Mouse (Mus musculus) heart, postnatal 0 days (tissue): ENCODE measurements at regions not wholly inside any gene's neighbourhood (a gene's known extent, or its start where the extent isn't known, plus 50 kb on each side); places are given as distances from the start of the nearest gene placed in this dataset.

Source experiments
- ATAC-seq: fragments of 200-750 bp; cut with Nextera tagmentation; 2 replicates; pipeline ENCODE4 v1.8.0; 2017; ENCODE audit warnings: low read depth, moderate number of reproducible peaks, moderate library complexity; ENCODE audit not compliant: insufficient read depth
- DNase-seq: peaks from one replicate; pipeline ENCODE4 v3.0.0-alpha.2; 2016; ENCODE audit warnings: low spot score
- H3K27ac ChIP-seq: fragments of 300-500 bp; sonication (generic); 2 replicates; pipeline ENCODE4 v1.5.1; 2014; ENCODE audit warnings: low read depth, mild to moderate bottlenecking
- H3K27me3 ChIP-seq: fragments of 300-500 bp; sonication (generic); 2 replicates; pipeline ENCODE4 v1.6.1; 2014; ENCODE audit warnings: low read length, mixed read lengths; ENCODE audit not compliant: control insufficient read depth, insufficient read depth
- H3K36me3 ChIP-seq: fragments of 300-500 bp; sonication (generic); replicated peaks from 2 replicates; pipeline ENCODE4 v1.6.1; 2014; ENCODE audit warnings: low read length, mixed read lengths; ENCODE audit not compliant: control insufficient read depth, insufficient read depth
- H3K4me1 ChIP-seq: fragments of 300-500 bp; sonication (generic); 2 replicates; pipeline ENCODE4 v1.6.1; 2014; ENCODE audit warnings: antibody characterized with exemption; ENCODE audit not compliant: control insufficient read depth, insufficient read depth
- H3K4me2 ChIP-seq: fragments of 300-500 bp; sonication (generic); 2 replicates; pipeline ENCODE4 v1.6.1; 2014; ENCODE audit warnings: low read depth, mild to moderate bottlenecking, low read length, moderate library complexity
- H3K4me3 ChIP-seq: fragments of 300-500 bp; sonication (generic); 2 replicates; pipeline ENCODE4 v1.5.1; 2014; ENCODE audit warnings: low read depth, low read length
- H3K9ac ChIP-seq: fragments of 300-500 bp; sonication (generic); replicated peaks from 2 replicates; pipeline ENCODE4 v1.6.1; 2014; ENCODE audit warnings: low read depth, low read length, mixed read lengths
- H3K9me3 ChIP-seq: fragments of 300-500 bp; sonication (generic); replicated peaks from 2 replicates; pipeline ENCODE4 v1.6.1; 2016; ENCODE audit warnings: low read length; ENCODE audit not compliant: control insufficient read depth
- CTCF ChIP-seq: IDR thresholded peaks from 2 replicates; pipeline ENCODE4 v1.5.1; 2016; ENCODE audit warnings: antibody characterized with exemption, control low read depth, low read depth
- EP300 ChIP-seq: IDR thresholded peaks from 2 replicates; pipeline ENCODE4 v1.6.1; 2016; ENCODE audit warnings: antibody characterized with exemption, low read depth
- whole genome bisulfite sequencing: fragments of 180-500 bp; shearing (Covaris S2); extraction: QIAGEN DNeasy Blood & Tissue Kit; methylation state at CpG from one replicate; pipeline ENCODE4 v1.1.7; 2014; 5-methylcytosine and 5-hydroxymethylcytosine counted together

DNA sequence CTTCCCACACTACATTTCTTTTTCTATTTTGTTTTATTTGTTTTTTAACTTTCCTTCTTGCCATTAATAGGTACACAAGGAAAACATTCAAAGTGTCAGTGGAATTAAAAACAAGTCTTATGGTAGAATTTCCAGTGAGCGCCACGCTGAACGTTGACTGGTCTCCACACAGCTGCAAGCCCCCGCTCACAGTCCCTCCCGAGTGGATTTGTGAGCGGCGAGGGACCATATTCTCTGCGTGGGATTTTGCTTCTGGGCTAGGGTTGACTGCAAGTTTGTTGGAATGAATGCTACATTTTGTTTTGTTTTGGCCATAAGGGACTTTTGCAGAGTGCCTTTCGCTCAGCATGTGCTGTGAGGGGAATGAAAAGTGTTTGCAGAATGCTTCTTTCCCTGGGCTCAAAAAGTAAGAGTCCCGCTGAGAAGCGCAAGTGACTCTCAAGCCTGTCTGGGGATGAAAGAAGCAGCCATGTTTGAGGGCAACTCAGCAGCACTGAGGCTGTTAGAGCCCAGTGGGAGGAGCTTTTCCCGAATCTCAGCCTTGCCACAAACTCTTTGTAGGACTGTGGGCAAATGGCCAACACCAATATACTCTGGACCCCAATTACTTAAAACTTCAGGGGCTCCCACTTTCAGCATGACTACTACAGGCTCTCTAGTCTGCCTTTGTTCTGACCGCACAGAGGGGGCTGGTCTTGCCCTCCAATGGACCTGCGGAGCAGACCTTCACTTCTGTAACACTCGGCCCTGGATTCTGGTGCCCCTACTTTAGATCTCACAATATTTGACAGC, 120.9 kb upstream of the Rnaseh2b start:
- Histone ChIP-seq H3K36me3 (no peaks in the 10 kb centered on the region), H3K4me2 (no peak overlapping the region), H3K27me3 (no peaks in the 10 kb centered on the region), H3K4me3 (no peak overlapping the region), H3K9me3 (no peaks in the 10 kb centered on the region), H3K4me1 (peaks cover 55% of the 10 kb centered on the region), H3K27ac (no peak overlapping the region), H3K9ac (no peak overlapping the region)
- DNase-seq = no peak
- no peak for TF ChIP-seq EP300
- no peak for TF ChIP-seq CTCF
- WGBS = 90% methylated on average over 15 of the region's 15 CpGs
- ATAC-seq = no peak

DNA sequence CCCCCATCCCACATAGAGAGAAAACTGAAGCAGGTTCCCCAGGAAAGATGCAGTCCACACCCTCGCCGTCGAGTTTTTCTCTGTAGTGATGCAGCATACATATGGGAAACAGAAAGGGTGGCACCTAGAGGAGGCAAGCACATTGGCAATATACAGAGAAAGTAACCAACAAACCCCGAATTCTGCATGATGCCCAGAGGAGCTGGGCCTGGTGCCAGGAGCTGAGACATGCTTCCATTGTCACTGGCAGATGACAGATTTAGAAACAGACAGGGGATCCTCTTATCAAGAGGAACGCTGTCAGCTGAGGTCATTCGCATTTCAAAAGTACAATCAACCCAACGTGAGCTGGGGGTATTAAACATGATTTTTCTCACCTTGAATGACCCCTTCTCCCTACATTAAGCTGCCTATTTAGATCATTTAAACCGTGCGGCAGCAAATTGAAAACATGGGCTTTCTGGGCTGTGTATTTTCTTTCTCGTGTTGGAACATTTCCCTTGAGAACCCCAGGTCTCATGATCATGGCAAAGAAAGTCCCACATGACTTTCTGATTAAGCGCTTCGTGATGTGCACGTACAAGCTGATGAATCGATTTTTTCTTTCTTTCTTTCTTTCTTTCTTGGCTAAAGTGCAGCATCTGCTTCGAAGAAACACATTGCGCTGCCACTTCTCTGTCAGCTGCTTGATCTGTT, 118.4 kb upstream of the Rnaseh2b start:
- ATAC-seq (peak; percentile 52; the same call in 1 of the 2 replicates), DNase-seq (peak; percentile 27)
- H3K4me3 ChIP-seq = no peak overlapping the region
- TF ChIP-seq CTCF (peak; percentile 32), EP300 (no peak)
- no peaks in the 10 kb centered on the region for H3K36me3 ChIP-seq
- H3K27me3 ChIP-seq = no peaks in the 10 kb centered on the region
- peak overlapping the region; percentile 52 for H3K27ac ChIP-seq
- no peak overlapping the region for H3K9ac ChIP-seq
- 28% methylated on average over 16 of the region's 16 CpGs for WGBS
- peak overlapping the region; percentile 30 for H3K4me2 ChIP-seq
- peaks cover 46% of the 10 kb centered on the region for H3K4me1 ChIP-seq
- no peaks in the 10 kb centered on the region for H3K9me3 ChIP-seq

DNA sequence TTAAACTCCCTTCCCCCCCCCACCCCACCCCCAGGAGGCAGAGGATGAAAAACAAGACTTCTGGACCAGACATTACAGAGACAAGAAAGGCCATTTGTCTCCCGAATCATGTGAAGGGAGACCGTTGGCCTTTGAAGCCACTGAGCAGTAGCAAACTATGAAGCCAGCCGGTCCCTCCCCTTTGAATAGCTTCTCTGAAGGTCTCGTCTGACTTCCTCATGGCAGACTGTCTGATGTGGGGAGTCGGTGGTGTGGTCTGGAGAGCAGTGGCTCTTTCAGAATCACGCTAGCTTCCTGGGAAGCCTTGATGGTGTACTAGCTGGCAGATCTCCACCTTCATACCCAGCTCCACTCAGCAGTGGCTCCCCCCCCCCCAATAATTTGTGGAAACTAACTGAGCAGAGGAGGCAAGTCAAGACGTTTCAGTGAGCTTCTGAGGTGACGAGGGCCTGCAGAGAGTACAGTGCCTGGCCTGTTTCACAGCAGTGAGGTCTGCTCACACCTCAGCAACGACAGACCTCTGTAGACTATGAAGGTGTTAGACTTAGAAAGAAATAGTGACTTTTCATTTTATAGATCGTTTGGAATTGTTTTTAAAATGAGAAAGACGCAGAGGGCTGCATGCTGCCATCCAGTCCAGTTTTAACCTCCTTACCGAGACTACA, 116.9 kb upstream of the Rnaseh2b start:
- 66% methylated on average over 12 of the region's 12 CpGs for WGBS
- H3K9me3 ChIP-seq = no peaks in the 10 kb centered on the region
- DNase-seq (no peak), ATAC-seq (no peak)
- H3K4me2 ChIP-seq = no peak overlapping the region
- H3K4me3 ChIP-seq = no peak overlapping the region
- H3K9ac ChIP-seq = no peak overlapping the region
- TF ChIP-seq CTCF (no peak), EP300 (no peak)
- no peaks in the 10 kb centered on the region for H3K36me3 ChIP-seq
- H3K27me3 ChIP-seq = no peaks in the 10 kb centered on the region
- peaks cover 31% of the 10 kb centered on the region for H3K4me1 ChIP-seq
- H3K27ac ChIP-seq = no peak overlapping the region

DNA sequence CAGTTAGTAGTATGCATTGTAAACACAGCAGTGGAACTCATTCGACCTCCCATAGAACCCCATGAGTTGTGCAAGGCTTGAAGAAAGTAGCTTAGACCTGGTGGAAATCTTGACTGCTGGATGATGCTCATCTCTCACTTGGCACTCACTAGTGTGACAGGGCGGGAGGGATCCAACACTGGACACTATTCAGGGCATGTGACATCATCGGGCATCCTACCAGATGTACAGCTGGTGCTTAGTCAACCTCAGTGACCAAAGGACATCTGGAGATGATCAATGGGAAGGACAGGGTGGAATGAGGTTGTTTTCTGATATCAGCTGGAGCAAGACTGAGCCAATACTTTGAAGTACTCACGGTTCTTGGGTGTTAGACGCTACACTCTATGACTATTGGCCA, 114.9 kb upstream of the Rnaseh2b start:
- ATAC-seq (no peak), DNase-seq (no peak)
- no peak overlapping the region for H3K27ac ChIP-seq
- no peaks in the 10 kb centered on the region for H3K27me3 ChIP-seq
- TF ChIP-seq EP300 = no peak
- H3K4me1 ChIP-seq = peaks cover 29% of the 10 kb centered on the region
- WGBS = 69% methylated on average over 5 of the region's 5 CpGs
- H3K4me2 ChIP-seq = no peak overlapping the region
- no peak overlapping the region for H3K9ac ChIP-seq
- no peaks in the 10 kb centered on the region for H3K36me3 ChIP-seq
- H3K9me3 ChIP-seq = no peaks in the 10 kb centered on the region
- no peak overlapping the region for H3K4me3 ChIP-seq

GRCm38 (mm10) chr14:62187360-62187759, 105.0 kb upstream of the Rnaseh2b start:
- Histone ChIP-seq H3K36me3 (no peaks in the 10 kb centered on the region), H3K27ac (no peak overlapping the region), H3K9ac (no peak overlapping the region), H3K9me3 (no peaks in the 10 kb centered on the region), H3K27me3 (no peaks in the 10 kb centered on the region), H3K4me2 (no peak overlapping the region), H3K4me3 (no peak overlapping the region), H3K4me1 (no peaks in the 10 kb centered on the region; the same call in none of the 2 replicates)
- no peak for ATAC-seq
- DNase-seq = no peak
- WGBS = 82% methylated on average over 11 of the region's 11 CpGs
- TF ChIP-seq CTCF = no peak
- no peak for TF ChIP-seq EP300
